Mouse (Mus musculus) thymus, adult 2 months (tissue): Measurements from ENCODE around the gene Zfp697.
"Not testable (repeated sequence)": the region's sequence is repeated elsewhere in the genome, so short reads cannot be mapped to it uniquely, and the experiment has no call there.

Experiments
- CTCF ChIP-seq: fragments of 200-500 bp; IDR thresholded peaks from 2 replicates; pipeline ENCODE4 v1.5.1; 2012; ENCODE audit warnings: mild to moderate bottlenecking, control low read depth, low read length, moderate library complexity, borderline replicate concordance; ENCODE audit not compliant: control insufficient read depth, poor library complexity, insufficient read depth; ENCODE audit errors: extremely low read depth
- POLR2A ChIP-seq: fragments of 200-500 bp; IDR thresholded peaks from 2 replicates; pipeline ENCODE4 v1.6.1; 2012; ENCODE audit warnings: mild to moderate bottlenecking, low read length, control low read depth, moderate library complexity; ENCODE audit not compliant: control insufficient read depth, poor library complexity, insufficient read depth; ENCODE audit errors: extremely low read depth

DNA sequence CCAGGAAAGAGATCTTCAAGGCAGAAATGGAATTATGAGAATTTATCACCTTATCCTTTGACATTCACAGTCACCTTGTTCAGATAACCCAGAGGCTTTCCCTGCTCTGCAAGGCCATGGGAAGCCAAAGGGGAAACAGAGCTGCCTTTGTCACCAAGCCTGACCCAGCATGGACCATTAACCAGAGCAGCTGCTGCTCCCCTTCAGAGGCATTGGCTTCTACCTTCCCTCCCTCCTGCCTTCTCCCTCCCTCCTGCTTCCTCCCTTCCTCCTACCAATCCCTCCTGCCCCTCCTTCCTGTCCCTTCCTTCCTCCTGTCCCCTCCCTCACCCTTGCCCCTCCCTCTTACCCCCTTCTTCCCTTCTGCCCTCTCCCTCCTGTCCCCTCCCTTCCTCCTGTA lies 111.9 kb downstream of the Zfp697 start:
- not testable (repeated sequence) for TF ChIP-seq CTCF, POLR2A
